Mouse (Mus musculus) B cell, adult 2 months (primary cell): ENCODE measurements around the gene Hexa.

Experiments
- DNase-seq, 2 experiments: peaks; one replicate each; pipeline ENCODE4 v3.0.0; 2022

The Hexa gene

DNA sequence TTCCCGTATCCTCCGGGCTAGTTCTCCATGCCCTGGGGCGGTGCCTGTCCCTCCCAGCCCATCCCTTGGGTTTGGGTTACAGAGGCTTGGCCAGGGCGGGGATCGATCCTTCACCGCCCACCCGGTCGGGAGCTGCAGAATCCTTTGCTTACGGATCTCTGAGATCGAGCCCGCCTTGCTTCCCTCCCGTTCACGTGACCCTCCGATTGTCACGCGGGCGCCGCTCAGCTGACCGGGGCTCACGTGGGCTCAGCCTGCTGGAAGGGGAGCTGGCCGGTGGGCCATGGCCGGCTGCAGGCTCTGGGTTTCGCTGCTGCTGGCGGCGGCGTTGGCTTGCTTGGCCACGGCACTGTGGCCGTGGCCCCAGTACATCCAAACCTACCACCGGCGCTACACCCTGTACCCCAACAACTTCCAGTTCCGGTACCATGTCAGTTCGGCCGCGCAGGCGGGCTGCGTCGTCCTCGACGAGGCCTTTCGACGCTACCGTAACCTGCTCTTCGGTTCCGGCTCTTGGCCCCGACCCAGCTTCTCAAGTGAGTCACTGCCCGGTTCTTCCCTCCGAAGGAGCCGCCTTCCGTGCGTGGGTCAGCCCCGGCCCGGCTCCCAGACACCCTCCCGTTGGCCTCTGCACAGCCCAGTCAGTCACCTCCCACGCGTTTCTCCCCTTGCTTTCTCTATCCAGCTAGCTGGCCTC, at the start of gene Hexa, which contains the start of gene Tmem202:
TSS of gene Hexa (plus strand) at position 100 of the 697 bp plus-strand sequence.
TSS of gene Tmem202 (minus strand) at position 407 of the 697 bp plus-strand sequence.
- DNase-seq, result peak; percentile 82

DNA sequence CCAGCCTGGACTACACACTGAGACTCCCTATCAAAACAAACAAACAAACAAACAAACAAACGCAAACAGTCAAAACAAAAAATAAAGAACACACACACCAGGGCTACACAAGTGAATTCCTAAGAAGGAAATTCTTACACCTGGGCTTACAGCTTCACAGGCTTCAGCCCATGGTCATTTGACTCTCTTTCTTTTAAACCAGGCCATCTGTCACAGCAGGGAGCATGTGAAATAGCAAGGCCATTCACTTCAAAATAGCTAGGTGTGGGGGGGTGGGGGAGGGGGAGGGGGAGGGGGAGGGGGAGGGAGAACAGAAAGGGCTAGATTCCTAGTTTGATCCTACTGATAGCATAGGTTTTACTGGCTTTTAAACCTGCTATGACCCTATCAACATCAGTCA, 31.2 kb upstream of the Hexa start:
- DNase-seq, result no peak

DNA sequence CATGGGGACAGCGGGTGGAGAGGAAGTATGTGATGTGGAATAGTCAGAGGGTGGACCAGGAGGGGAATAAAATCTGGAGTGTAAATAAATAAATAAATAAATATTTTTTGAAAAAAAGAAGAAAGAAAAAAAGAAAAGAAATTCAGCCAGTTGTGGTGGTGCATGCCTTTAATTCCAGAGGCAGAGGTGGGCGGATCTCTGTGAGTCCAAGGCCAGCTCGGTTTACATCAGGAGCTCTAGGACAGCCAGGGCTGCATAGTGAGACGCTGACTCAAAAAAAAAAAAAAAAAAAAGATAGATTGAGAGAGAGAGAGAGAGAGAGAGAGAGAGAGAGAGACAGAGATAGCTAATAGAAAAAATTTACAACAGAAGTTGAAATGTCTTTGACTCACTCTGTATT, 27.0 kb upstream of the Hexa start:
- no peak for DNase-seq

DNA sequence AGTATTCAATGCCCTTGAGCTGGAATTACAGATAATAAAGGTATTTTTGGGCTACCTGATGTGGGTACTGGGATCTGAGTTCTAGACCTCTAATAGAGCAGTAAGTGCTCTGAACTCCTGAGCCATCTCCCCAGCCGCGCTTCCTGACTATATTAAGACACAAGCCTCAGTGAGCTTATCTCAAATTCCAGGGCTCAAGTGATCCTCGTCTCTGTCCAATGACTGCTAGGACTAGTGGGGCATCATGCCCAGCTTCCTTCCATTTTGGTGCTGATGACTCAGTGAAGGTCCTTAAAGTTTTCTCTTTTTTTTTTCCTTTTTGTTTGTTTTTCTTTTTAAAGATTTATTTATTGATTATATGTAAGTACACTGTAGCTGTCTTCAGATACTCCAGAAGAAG, 24.3 kb upstream of the Hexa start:
- no peak for DNase-seq

DNA sequence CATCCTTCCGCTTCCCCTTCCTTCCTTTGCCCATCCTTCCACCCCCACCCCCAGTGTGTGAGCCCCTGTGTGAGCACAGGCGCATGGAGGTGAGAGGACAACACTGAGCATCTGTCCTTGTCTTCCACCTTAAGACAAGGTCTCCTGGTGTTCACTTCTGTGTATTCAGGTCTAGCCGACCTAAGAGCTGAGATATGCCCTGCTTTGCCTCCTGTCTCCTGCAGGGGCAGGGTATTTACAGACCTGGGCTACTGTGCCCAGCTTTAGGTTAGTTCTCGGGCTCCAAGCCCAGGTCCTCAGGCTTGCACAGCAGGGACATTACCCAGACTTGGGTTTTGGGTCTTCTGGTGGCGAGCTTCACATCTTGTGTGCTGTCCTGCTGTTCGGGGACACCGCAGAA, 22.2 kb upstream of the Hexa start:
- peak; percentile 19 to 25 for DNase-seq

GRCm38 (mm10) chr9:59518976-59519375, 20.4 kb upstream of the Hexa start:
- DNase-seq, result no peak

DNA sequence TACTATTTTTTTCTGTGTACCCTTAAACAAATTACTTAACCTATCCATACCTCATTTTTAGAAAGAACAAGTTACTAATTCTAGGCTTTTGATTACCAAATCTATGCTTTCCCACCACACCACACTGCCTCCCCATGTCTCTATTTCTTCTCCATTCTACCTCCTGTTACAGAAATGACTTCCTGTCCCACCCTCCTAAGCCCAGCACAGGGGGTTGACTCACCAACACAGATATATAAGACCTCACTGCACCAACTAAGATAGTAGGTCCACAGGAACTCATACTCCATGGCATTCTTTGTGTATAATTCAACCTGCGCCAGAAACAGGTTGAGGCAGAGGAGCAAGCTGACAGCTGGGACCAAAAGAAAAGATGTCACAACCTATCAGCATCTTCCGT, 19.9 kb upstream of the Hexa start:
- no peak for DNase-seq

DNA sequence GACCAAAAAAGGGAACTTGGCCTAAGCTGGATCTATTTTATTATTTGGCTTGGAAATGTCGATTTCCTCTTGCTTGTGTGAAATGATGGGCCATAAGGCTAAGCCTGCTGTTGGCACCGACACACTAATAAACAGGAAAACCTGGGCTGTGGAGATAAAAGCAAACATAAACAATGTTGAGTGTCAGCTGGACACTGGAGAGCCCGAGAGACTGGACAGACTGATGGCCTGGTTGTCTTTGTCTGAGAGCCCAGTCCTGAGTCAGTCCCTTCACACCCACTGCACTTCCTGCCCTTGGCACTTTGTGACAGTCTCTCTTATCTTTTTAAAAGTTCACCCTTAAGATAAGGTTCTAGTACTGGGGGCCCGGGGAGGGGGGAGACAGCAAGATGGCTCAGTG, 16.4 kb upstream of the Hexa start:
- DNase-seq, result no peak

DNA sequence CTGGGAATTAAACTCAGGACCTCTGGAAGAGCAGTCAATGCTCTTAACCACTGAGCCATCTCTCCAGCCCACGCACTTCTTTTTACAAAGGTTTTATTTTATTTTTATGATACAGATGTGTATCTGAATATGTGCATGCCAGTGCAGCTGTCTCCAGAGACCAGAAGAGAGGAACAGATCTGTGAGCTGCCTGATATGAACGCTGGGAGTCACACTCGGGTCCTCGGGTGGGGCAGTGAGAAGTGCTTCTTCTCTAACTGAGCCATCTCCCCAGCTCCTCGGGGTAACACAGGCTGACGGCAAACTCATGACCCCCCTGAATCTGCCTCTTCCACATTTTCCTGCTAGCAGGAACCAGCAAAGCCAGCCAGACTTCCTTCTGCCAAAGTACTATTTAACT, 12.6 kb upstream of the Hexa start:
- no peak for DNase-seq

- DNase-seq, result no peak
These were observed 11.8 kb upstream of the Hexa start for GRCm38 (mm10) chr9:59527580-59527979.

DNA sequence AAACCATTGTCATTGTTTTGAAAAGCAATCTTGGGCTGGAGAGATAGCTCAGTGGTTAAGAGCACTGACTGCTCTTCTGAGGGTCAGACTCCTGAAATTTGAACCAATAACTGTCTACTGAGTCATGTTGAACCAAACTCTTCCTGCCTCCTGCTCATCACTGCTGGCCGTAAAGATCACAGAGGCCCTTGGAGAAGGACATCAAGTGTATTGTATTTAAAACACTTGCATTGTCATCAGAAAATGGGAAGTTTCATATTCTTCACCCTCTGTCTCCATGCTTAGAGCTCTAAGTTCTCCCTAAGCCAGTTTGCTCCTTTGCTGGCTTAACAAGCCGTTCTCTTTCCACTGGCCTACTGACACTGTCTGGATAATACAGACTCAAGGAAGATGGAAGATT, 11.1 kb upstream of the Hexa start:
- no peak for DNase-seq

GRCm38 (mm10) chr9:59531645-59532044, 7.7 kb upstream of the Hexa start:
- no peak for DNase-seq

GRCm38 (mm10) chr9:59533422-59533821, 5.9 kb upstream of the Hexa start:
- DNase-seq, result no peak

DNA sequence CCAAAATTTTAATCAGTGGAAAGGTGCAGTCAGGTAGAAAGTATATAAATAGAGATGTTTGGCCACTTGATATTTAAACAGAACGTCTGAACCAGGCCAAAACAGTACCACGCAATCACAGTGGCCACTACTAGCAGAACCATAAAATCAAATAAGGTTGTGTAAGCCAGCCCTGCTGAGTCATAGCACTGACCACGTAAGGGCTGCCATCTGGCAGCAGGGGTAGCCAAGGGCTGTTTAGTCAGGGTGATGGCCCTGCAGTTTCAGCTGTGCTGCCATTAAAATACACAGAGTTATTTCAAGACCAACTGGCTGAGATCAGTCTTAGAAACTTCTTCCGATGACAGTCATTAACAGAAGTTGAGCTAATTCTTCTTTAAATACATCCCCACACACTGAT, 5.5 kb upstream of the Hexa start:
- no peak for DNase-seq

DNA sequence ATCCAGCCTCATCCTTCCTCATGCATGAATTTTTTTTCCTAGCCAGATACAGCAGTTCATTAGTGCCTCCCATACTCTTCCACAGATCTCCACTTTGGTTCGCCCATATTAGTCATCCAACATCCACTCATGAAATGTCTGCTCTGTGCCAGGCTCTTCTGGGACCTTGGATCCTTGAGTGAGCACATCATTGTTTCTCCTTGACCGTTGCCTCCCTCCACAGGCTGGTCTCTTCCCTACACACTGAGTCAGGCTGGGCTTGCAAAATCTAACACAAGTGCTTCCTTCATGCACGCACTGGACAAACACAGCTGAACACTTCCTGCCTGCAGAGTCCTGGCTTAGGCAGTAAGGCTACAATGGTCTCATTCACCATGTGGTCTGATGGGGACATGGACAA, 1.7 kb upstream of the Hexa start:
- no peak for DNase-seq

GRCm38 (mm10) chr9:59541617-59542016, 2.3 kb downstream of the Hexa start:
- DNase-seq, result peak; percentile 38 to 41

DNA sequence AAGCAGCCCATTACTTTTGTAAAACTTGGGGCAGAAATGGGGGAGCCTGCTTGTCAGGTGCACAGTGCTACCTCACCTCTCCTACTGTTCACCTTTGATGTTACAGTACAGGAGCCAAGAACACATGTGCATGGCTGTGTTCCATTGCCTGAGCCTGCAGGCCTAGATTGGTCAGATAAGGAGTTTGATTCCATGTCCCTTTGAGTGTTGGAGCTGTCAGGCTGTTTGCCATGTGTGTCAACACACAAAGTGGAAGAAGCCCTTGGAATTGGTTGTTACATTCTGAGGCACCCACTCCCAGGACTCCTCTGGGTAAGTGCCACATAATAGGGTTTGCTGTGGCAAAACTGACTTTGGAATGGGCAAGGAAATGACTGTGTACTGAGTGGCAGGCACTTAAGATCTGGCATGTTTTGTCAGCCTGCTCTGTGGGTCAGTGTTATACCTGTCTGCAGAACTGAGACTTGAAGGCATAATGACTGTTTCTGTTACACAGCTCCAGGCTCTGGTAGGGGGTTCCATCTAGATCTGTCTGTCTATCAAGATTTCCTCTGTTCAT, 3.5 kb downstream of the Hexa start:
- no peak for DNase-seq

- peak; percentile 28 to 37 for DNase-seq
These were observed 5.4 kb downstream of the Hexa start for GRCm38 (mm10) chr9:59544739-59545138.

- DNase-seq, result no peak
These were observed 8.5 kb downstream of the Hexa start for GRCm38 (mm10) chr9:59547869-59548268.

- no peak for DNase-seq
These were observed 9.7 kb downstream of the Hexa start for GRCm38 (mm10) chr9:59548961-59549487.

GRCm38 (mm10) chr9:59550077-59550476, 10.7 kb downstream of the Hexa start:
- DNase-seq, result no peak

DNA sequence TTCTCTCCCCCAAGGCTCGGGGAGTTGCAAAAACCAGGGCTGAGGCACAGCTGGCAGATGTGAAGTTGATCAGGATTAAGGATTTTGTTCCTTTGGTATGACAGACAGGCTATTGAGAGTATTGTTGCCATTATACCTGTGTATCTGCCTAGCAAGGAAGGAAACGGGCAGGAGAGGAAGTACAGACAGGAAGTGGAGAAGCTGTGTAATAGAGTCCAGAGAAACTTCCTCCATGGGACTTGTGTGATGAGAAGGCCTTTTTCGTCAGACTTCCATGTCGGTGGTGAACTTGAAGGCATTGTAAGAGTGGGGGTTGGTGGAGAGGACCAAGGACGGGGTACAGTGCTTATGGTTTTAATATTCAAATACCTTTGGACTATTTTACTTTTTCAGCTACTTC, 11.7 kb downstream of the Hexa start:
- DNase-seq, result no peak

GRCm38 (mm10) chr9:59551620-59552031, 12.3 kb downstream of the Hexa start:
- DNase-seq, result no peak

GRCm38 (mm10) chr9:59552610-59553009, 13.3 kb downstream of the Hexa start:
- DNase-seq, result no peak

GRCm38 (mm10) chr9:59553719-59554118, 14.4 kb downstream of the Hexa start:
- no peak for DNase-seq
